28 mouse cellular contexts compared by ENCODE assay signal in genomic region chr12:100306336-100306735, GRCm38 (mm10).
DNase-seq lines count a peak whose midpoint lies in the region; ATAC-seq and TF ChIP-seq lines count a peak whose summit lies in the region.
"Had no signal": no experiment of that assay in that cellular context is flagged by ENCODE, and none has a peak within 500 bp of the region (broad histone marks: within the 10 kb centered on the region; RNA-seq: fewer than 3 reads in every experiment).

No protein-coding gene starts in this region.

- TF ChIP-seq CTCF in layer of hippocampus, adult 2 months (conservative IDR thresholded peaks at IDR 0.05), result no peak

- no peak overlapping the region for H3K4me2 ChIP-seq in forebrain, embryonic 12.5 days
- H3K4me2 ChIP-seq in forebrain, embryonic 11.5 days (ENCODE audit: low read depth, low read length, severe bottlenecking), result no peak overlapping the region
- H3K4me2 ChIP-seq: forebrain, embryonic 15.5 days; heart, embryonic 12.5 days; heart, embryonic 15.5 days; hindbrain, embryonic 14.5 days had no signal

- H3K9me3 ChIP-seq in forebrain, embryonic 12.5 days, result no peaks in the 10 kb centered on the region
- no peaks in the 10 kb centered on the region for H3K9me3 ChIP-seq in forebrain, embryonic 11.5 days (ENCODE audit: control insufficient read depth, low read length)
- H3K9me3 ChIP-seq: forebrain, embryonic 10.5 days; forebrain, embryonic 15.5 days; G1E; heart, embryonic 12.5 days; heart, embryonic 15.5 days had no signal

- no peaks in the 10 kb centered on the region for H3K27me3 ChIP-seq in forebrain, embryonic 12.5 days
- H3K27me3 ChIP-seq in forebrain, embryonic 11.5 days (ENCODE audit: control insufficient read depth, insufficient read depth, low read length), result no peaks in the 10 kb centered on the region
- H3K27me3 ChIP-seq: CH12.LX; forebrain, embryonic 15.5 days; heart, embryonic 12.5 days; heart, embryonic 15.5 days; Patski had no signal

- ATAC-seq in forebrain, embryonic 12.5 days (ENCODE audit: low FRiP score), result no peak
- ATAC-seq in forebrain, embryonic 11.5 days (replicated peaks; ENCODE audit: low FRiP score), result no peak
- ATAC-seq: forebrain, embryonic 15.5 days; hindbrain, postnatal 0 days; inflammation-experienced regulatory T-cells, adult 6 months; intestine, embryonic 16.5 days; Patski had no signal

- no peak overlapping the region for H3K4me3 ChIP-seq in forebrain, embryonic 12.5 days (replicated peaks)
- H3K4me3 ChIP-seq in forebrain, embryonic 11.5 days (ENCODE audit: low read depth, low read length), result no peak overlapping the region
- H3K4me3 ChIP-seq in layer of hippocampus, adult 2 months, result no peak overlapping the region
- H3K4me3 ChIP-seq: forebrain, embryonic 10.5 days; forebrain, embryonic 15.5 days; heart, embryonic 12.5 days; heart, embryonic 15.5 days had no signal

- H3K4me1 ChIP-seq in forebrain, embryonic 12.5 days, result peaks cover 60% of the 10 kb centered on the region
- peaks cover 2% of the 10 kb centered on the region; the same call in 1 of the 2 replicates for H3K4me1 ChIP-seq in forebrain, embryonic 11.5 days (replicated peaks; ENCODE audit: control insufficient read depth, insufficient read depth, low read length)

- WGBS in forebrain, embryonic 12.5 days, result 74% methylated on average over 1 of the region's 1 CpGs
- 71% methylated on average over 1 of the region's 1 CpGs for WGBS in forebrain, embryonic 11.5 days

- 0 out of 2 replicates have a peak overlapping the region, but pooled peaks have one; percentile 3 for H3K27ac ChIP-seq in forebrain, embryonic 12.5 days
- H3K27ac ChIP-seq in forebrain, embryonic 11.5 days (ENCODE audit: low read depth, low read length), result no peak overlapping the region
- peak overlapping the region; percentile 82; the same call in 1 of the 2 replicates for H3K27ac ChIP-seq in layer of hippocampus, adult 2 months
- H3K27ac ChIP-seq: forebrain, embryonic 15.5 days; heart, embryonic 15.5 days had no signal

- no peak overlapping the region for H3K9ac ChIP-seq in forebrain, embryonic 12.5 days
- H3K9ac ChIP-seq in forebrain, embryonic 11.5 days (ENCODE audit: low read length), result no peak overlapping the region
- H3K9ac ChIP-seq: forebrain, embryonic 15.5 days; heart, embryonic 12.5 days; heart, embryonic 15.5 days; hindbrain, embryonic 14.5 days had no signal

- no peak for DNase-seq in forebrain, embryonic 11.5 days (ENCODE audit: low spot score)
- peak; percentile 52 for DNase-seq in gastrocnemius, postnatal 25 days
- DNase-seq in gastrocnemius, postnatal 10 days, result no peak
- no peak for DNase-seq in layer of hippocampus, adult 2 months (ENCODE audit: low spot score in 2 of 2)
- no peak for DNase-seq in layer of hippocampus, postnatal 10 days (ENCODE audit: low spot score in 2 of 2)
- no peak for DNase-seq in T-cell, adult 2 months (ENCODE audit: low spot score)
- DNase-seq: adrenal gland, adult 2 months; adrenal gland, postnatal 14 days; B cell, adult 2 months; cerebellum, adult 11 months; cerebellum, adult 8-10 months; cerebellum, postnatal 10 days; heart, adult 18-20 months; heart, postnatal 10 days; heart, postnatal 36 days; kidney, adult 18-20 months had no signal

- peaks cover 6% of the 10 kb centered on the region; the same call in 1 of the 2 replicates for H3K36me3 ChIP-seq in forebrain, embryonic 12.5 days (replicated peaks)
- no peaks in the 10 kb centered on the region for H3K36me3 ChIP-seq in forebrain, embryonic 11.5 days (ENCODE audit: control insufficient read depth, insufficient read depth, low read length)
- H3K36me3 ChIP-seq: forebrain, embryonic 10.5 days; forebrain, embryonic 15.5 days had no signal
